Mouse (Mus musculus) neutrophil, adult 5-6 weeks (primary cell): ENCODE measurements around the gene Serpina5. TPM values are rescaled to one million over a fixed set of nuclear protein-coding genes. Genes with fewer than 3 reads are reported as not detected.

Experiments
- ATAC-seq: fragments of 151-379, 151-347 bp; 2 replicates; pipeline ENCODE4 v1.8.0; 2017; ENCODE audit warnings: mild to moderate bottlenecking, moderate TSS enrichment; ENCODE audit not compliant: insufficient number of reproducible peaks, poor library complexity, low FRiP score, severe bottlenecking; ENCODE audit errors: extremely low read depth
- total RNA-seq: library from RNA; stranded (forward); fragments of 200-1000 nt; gene quantifications from 2 replicates; pipeline ENCODE4 v1.2.3, GENCODE M21; 2017

Serpina5 gene
- total RNA-seq, 1 experiment from 2014 or later = not detected

DNA sequence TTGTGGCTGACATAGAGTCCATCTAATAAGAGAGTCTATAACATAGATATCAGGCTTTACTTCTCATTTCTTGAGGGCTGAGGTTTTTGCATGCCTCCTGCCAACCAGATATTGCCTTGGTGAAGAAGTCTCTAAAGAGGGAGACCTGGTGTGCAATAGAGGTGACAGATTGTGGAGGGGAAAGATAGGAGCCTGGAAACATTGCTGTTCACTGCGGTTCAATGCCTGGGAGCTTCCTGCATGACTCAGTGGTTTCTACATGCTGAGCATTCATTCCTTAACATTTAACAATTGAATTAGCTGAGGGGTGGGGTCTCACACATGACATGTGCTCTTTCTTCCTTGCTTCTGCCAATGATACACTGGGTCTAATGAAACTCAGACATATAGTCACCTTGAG lies 22.2 kb downstream of the Serpina5 start:
- no peak for ATAC-seq

DNA sequence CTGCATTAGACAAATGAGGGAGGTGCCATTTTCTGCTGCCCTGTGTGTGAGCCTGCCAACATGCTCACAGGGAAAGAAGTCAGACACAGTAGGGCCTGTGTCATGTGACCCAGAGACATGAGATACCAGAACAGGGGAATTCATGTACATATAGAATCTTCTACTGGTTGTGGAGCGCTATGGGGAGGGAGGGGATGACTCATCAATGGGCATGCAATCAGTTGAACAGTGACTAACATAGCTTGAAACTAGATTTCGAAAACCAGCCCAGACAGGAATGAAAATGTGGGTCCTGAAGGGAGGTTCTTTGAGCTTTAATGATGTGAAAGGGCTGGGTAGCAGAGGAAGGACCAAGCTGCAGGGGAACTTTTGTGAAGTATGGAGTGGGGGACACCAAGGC lies 23.1 kb downstream of the Serpina5 start:
- ATAC-seq = no peak

DNA sequence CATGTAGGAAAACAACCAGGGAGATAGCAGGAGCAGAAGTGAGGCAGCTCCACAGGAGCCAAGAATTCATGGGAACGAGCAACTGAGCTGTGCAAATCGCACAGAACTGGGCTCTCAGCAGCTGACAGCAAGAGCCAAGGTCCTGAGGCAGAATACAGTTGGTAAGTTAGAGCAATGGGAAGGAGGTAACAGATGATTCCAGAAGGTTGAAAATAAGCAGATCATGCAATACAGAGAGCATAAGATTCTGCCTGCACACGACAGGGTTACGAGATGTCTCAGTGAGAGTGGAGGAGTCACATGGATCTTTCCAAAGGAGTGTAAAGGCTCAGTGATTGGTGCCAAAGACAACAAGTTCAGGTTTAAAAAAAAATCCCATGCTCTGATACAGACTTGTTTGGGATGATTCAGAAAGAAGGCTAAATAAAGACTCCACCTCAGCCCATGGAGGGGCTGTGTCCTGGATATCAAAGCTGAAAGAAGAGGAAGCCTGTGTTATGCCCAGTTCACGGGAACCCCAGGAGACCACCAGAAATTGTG lies 24.2 kb downstream of the Serpina5 start:
- no peak for ATAC-seq

DNA sequence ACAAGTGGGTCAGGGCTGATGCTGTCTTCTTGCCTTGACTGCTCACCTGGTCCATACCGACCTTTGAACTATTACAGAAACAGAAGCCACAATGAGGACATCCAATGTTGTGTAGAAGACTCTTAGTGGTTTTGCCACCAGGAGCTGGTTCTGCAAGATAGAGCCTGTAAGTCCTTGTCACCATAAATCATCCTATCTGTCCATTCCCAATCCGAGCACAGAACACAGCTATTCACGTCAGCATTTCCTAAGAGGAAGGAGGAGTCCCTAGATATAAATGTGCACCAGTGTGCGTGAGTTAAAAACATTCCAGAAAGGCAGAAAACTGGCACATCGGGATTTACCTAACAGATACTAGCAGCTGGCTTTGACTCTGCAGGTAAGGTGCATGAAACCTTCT lies 26.8 kb downstream of the Serpina5 start, which contains the start of gene Serpina3b:
Gene Serpina3b (plus strand): TSS at position 301 of the 400 bp plus-strand sequence.
- no peak for ATAC-seq

DNA sequence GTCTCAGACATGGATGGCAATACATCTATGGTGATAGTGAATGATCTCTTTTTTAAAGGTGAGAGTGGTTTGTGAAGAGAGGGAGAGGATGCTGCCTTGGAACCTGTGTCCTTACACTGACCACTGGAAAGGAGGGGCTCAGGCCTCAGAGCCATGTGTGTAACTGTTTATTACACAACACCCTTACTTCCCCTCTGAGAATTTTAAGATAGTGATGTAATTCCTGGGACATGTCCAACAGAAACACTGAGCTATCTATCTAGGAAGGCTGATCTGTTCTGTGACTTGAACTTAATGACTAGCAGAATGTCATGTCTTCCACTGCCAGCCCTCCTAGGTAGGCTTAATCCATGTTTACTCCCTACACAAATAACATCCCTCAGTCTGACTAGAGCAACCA lies 30.1 kb downstream of the Serpina5 start:
- ATAC-seq = no peak

- ATAC-seq = no peak
Observed at GRCm38 (mm10) chr12:104138216-104138615, 37.3 kb downstream of the Serpina5 start.

- no peak for ATAC-seq
Observed at GRCm38 (mm10) chr12:104140543-104141103, 39.7 kb downstream of the Serpina5 start.

GRCm38 (mm10) chr12:104141506-104141905 lies 40.6 kb downstream of the Serpina5 start:
- no peak for ATAC-seq

DNA sequence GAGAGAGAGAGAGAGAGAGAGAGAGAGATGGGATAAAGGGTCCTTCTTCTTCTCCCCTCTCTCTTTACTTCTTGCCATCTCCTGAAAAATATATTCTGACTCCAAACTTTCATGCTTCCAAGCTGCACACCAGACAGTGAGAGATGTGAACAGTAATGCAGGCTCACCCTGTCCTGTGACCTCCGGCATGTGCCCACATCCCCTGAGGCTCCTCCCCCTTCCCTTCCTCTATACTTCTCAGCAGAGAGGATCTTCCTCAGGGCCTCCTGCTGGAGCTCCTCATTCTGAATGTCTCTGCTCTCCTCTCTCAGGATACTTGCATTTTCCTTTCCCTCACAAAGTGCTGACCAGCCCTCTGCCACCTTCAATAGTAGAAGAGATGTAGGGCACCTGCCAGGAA lies 41.5 kb downstream of the Serpina5 start:
- no peak for ATAC-seq

DNA sequence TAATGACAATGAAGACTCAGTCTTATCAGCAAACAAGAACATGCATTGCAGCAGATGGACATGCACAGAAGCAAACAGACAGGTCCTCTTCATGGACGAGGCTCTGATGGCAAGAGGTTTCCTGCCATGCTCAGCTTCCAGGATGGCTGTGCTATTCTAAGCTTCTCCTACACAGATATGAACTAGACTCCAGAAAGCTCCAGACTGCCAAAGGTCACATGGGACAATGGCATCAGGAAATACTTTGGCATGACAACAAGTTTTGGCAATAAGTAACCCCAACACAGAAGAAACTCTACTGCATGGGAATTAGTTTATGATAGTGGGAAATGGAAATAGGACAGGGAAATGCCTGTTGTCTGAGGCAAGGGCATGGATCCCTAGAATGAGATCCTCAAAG lies 42.4 kb downstream of the Serpina5 start:
- ATAC-seq = no peak

GRCm38 (mm10) chr12:104145571-104145970 lies 44.7 kb downstream of the Serpina5 start:
- ATAC-seq = no peak

GRCm38 (mm10) chr12:104151989-104152388 lies 51.1 kb downstream of the Serpina5 start:
- no peak for ATAC-seq

DNA sequence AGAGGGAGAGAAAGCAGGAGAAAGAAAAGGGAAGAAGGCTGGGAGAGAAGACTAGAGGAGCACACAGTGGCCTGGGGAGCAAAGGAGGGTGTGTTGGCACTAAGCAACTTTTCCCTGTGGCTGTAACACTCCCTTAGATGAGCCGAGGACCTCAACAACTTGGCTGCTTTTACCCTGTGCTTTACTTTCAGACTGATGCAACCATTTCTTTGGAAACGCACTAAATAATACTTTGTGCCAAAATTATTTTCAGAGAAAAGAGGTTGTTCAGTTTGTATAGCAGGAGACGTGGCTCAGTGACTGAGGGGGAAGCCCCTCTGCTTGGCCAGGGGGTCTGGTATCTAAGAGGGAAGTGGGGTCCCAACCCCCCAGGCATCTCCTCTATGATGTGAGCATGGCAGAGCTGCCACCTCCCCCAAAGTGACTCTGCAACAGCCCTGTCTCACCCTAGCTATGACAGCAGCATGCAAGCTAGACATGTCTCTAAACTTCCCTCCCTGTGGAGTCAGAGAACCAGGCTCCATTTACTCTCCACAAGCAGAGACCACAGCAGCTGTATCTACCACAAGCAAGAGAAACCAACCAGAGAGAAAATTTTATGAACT lies 52.2 kb downstream of the Serpina5 start:
- ATAC-seq = no peak

DNA sequence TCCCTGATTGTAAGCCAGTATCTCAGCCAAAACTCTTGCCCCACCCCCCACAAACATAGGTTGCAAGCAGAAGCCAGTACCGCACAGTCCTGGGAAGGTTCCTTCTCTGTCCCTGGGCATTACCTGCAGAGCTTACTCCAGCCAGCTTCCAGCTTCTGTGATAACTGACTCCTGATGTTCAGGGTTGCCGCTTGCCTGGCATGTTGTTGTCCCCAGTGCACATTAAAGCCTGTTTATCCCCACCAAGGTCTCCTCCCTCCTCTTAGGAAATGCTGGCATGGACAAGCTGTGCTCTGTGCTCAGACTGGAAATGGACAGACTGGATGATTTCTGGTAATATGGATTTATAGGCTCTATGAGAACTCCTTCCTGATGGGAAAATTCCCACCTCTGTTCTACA lies 52.7 kb downstream of the Serpina5 start, which contains the start of gene Serpina3c:
Gene Serpina3c (minus strand): TSS at position 215 of the 400 bp plus-strand sequence.
- no peak for ATAC-seq

Other genes with a start within 250 kb of the Serpina5 start
- gene Serpina1a, start 237.6 kb upstream of the Serpina5 start, total RNA-seq = not detected in 2 replicates
- not detected in 2 replicates for gene Serpina1c, start 196.2 kb upstream of the Serpina5 start, total RNA-seq
- not detected in 2 replicates for gene Serpina1e, start 142.1 kb upstream of the Serpina5 start, total RNA-seq
- 0.23 TPM in 1 of 2 replicates, not detected in the other for gene Serpina11, start 111.2 kb upstream of the Serpina5 start, total RNA-seq
- not detected in 2 replicates for gene Serpina9, start 87.4 kb upstream of the Serpina5 start, total RNA-seq
- gene Serpina12, start 56.7 kb upstream of the Serpina5 start, total RNA-seq = not detected in 2 replicates
- not detected in 2 replicates for gene Serpina3a, start 11.6 kb downstream of the Serpina5 start, total RNA-seq
- gene Serpina3b, start 26.9 kb downstream of the Serpina5 start, total RNA-seq = not detected in 2 replicates
- gene Serpina3c, start 52.8 kb downstream of the Serpina5 start, total RNA-seq = not detected in 2 replicates
- gene Serpina3f, start 113.4 kb downstream of the Serpina5 start, total RNA-seq = 1.5 and 2.8 TPM in 2 replicates
- gene Serpina3g, start 135.1 kb downstream of the Serpina5 start, total RNA-seq = 41.3 and 43.1 TPM in 2 replicates
- 0.70 TPM in 1 of 2 replicates, not detected in the other for gene Serpina3i, start 162.0 kb downstream of the Serpina5 start, total RNA-seq
- gene Serpina3j, start 213.4 kb downstream of the Serpina5 start, total RNA-seq = not detected in 2 replicates
- gene Serpina3k, start 237.4 kb downstream of the Serpina5 start, total RNA-seq = not detected in 2 replicates
- gene Serpina3m, start 237.4 kb downstream of the Serpina5 start, total RNA-seq = not detected in 2 replicates